Mouse (Mus musculus) inflammation-experienced regulatory T-cells, adult 6 months (primary cell): Measurements from ENCODE around the gene Ntn1. TPM values are rescaled to one million over a fixed set of nuclear protein-coding genes. Genes with fewer than 3 reads are reported as not detected.

ENCODE experiments used
- ATAC-seq: one replicate; pipeline ENCODE4 v1.8.0; 2017
- polyA plus RNA-seq, 3 experiments: library from polyadenylated mRNA; unstranded; fragments of 100-300 nt; shearing (Covaris generic); gene quantifications; one replicate each; pipeline ENCODE4 v1.2.1; 2017

Ntn1 gene
- polyA plus RNA-seq, 3 experiments from 2014 or later = 0.13 to 0.31 (median 0.18) TPM

DNA sequence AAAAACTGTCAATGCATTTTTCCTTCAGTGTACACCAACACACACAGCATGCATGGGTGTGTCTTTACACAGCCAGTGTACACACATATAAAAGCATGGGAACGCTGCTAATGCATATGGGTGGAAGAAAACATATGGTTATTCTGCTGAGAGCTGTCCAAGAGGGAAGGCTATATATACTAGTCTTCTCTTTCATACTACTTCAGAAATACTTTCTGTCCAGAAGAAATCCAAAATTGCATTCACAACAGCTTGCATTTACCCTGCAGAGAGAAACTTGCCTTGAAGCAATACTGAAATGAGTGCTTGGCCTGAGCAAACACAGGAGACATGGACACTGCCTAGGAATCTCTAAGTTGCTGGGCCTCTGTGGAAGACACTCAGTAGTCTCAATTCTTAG is 18.8 kb downstream of the Ntn1 start:
- no peak for ATAC-seq

DNA sequence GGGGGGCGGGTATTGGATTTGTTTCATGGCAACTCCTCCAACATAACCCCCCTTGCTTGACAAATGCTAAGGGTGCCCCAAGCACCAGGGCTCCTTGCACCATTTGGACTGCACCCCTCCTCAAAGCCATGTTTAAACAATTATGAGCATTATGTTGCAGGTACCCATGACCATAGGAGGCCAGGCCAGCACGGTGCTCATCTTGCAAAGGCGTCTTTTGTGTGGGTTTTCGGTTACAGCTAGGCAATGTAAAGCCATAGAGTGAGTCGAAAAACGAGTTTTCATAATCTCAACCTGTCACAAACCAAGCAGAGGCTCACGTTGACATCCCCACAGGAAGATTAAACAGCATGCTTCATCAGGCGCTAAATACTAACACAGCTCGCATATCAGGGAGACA is 19.3 kb downstream of the Ntn1 start:
- no peak for ATAC-seq

DNA sequence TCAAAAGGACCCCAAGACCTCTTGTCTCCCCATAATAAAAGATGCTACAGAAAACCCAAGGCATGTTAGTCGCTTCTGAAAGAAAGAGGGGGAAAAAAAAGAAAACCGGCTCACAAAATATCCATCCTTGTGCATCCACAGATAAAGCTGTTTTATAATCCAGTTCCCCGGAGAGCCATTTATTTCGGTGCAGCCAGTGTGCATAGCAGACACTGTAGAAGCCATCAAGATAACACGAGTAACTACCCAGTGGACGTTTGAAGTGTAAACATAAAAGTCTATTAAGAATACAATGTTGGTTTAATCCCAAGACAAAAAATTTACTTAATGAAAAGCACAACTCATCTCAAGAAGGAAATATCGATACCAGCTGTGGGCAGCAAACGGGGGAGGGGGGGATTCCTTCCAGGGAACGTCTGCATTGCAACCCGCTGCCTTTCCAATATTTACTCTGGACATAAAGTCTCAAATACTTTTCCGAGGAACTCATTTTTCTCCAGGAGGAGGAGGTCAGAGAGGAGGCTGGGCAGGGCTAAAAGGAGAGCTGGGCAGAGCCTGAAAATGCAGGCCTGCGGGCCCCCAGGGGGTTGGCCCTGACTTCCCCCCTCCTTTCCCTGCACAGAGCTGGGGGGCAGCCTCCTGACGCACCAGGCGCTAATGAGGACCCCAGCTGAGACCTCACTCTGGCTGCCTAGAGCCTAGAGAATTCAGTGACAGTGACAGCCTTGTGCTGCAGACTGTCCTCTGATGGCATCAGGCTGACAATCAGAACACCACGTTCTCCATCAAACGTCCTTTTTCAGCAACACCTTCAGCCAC is 21.5 kb downstream of the Ntn1 start:
- no peak for ATAC-seq

DNA sequence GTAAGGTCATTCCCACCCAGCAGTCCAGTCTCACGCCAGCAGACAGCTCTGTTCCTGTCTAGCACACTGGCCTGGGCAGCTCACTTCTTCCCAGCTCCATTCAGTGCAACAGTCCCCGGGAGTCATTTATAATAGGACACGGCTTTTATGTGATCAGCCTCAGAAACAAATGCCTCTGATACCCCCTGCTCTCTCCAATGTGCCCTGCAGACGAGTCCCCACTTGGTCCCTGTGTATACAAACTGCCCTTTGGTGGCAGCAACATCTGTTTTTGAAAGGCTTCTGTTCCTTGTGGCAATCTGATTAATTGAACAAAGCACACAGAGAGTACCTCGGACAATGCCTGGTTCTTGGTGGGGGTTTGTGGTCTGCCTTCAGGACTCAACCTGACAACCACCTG is 22.2 kb downstream of the Ntn1 start:
- ATAC-seq = no peak

DNA sequence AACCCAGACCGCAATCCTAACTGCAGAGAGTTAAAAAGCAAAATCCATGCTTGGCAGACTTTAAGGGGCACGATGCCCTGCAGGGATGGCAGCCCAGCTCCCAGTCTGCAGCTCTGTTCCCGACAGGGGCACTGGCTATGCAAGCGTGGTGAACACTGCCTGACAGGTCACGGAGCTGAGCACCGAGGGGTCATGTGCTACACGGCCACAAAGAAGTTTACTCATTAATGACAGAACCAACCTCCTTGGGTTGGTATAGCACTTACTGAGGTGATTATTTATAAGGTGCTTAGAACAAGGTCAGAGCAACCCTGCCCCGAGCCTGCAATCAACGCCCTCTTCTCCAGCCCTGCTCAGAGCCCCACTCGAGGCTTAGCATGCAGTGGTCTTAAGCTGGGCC is 27.5 kb downstream of the Ntn1 start:
- ATAC-seq = no peak

DNA sequence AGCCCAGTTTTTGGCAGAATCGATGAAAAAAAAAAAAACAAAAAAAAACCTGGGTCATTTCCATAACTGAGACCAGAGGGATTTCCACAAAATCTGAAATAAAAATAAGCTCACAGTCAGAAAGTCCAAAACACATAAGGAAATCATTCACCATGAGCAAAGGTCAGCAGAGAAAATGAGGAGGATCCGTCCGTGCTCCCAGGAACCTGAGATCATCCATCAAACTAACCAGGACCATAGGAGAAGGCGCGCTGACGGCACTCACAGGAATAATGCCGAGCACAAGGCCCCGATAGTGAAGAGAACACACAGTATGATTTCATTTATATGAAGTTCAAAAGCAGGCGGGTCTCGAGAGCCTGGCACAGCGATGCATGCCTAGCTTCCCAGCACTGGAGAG is 29.0 kb downstream of the Ntn1 start:
- ATAC-seq = no peak

DNA sequence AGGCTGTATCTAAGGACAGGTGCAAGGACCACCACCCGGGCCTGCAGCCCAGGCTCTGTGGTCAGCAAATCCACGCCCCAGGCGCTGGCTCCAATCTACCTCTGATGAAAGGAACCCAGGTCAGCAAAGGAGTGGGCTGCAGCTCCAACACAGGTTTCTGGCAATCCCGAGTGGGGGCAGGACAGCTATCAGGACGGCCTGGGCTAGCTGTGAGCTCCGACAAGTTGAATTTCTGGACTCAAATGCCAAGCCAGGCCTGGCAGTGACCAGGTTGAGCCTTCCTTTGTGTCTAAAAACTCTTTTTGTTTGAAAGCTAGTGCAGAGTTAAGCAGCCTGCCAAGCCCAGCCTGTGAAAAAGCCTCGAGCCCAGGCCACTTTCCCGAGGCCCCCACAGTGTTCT is 43.7 kb downstream of the Ntn1 start:
- no peak for ATAC-seq

DNA sequence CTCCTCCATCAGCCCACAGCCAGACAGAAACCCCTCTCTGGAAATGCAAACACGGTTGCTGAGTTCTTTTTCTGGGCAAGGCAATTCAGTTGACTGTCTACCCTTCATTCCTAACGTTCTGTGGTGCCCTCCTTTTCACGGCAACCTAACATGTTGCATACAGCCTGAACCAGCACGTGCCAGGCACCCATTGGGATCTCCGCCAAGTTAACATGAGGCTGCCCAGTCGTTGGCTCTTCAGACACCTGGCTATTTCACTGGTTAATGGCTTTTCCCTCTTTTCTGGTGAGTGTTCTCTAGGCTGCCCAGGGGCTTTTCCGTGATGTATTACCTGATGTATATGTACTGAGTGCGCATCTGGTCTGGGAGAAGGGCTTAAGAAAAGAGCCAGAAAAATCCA is 45.1 kb downstream of the Ntn1 start:
- ATAC-seq = no peak

DNA sequence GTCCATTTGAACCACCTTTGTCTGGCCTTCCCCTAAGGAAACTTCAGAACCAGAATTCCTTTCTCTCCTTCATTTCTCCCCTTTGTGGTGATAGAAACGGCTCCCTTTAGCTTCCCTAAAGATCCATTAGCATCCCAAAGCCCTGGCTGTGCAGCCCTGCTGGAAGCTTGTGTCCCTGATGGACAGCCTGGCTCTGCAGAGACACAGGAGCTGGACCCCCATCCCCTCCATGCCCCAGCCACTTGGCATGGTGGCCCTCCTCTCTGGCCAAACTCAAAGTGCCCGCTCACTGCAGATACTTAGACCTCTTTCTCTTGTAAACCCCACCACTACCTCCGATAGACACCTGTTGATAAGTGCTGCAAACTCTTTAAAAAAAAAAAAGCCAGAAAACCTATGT is 45.8 kb downstream of the Ntn1 start:
- no peak for ATAC-seq

DNA sequence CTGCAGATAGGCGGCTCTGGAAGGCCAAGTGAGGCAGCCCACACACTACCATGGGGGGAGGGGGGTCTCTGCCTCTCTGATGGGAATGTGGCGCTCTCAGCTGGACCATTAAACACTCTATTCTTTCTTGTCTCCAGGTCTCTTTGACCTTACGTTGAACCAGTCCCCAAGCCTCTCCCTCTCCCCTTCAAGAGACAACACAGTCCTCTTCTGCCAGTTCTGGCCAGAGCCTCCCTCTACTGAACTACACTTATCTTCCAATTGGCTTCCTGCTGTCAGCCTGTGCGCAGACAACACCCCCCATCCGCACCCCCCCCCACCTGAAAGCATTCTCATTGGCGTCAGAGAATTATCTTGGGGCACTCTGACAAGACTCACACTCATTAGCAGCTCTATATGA is 48.4 kb downstream of the Ntn1 start:
- no peak for ATAC-seq

DNA sequence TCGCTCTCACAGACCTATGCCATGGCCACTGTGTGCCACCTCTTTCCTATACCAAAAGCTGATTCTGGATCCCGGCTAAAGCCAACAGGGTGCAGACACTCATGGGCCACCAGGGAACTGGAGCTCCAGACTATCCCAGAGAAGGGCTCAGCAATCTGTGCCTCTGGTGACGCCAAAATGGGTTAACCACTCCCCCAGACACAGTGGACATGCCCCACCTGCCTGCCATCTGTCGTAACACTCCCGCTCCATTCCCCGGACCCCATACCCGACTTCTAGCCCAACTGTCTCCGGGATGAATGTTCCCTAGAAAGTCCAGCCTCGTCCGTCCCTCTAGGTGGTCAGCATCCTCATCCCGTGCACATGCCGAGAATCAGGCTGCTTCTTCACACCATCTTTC is 51.8 kb downstream of the Ntn1 start:
- ATAC-seq = no peak

DNA sequence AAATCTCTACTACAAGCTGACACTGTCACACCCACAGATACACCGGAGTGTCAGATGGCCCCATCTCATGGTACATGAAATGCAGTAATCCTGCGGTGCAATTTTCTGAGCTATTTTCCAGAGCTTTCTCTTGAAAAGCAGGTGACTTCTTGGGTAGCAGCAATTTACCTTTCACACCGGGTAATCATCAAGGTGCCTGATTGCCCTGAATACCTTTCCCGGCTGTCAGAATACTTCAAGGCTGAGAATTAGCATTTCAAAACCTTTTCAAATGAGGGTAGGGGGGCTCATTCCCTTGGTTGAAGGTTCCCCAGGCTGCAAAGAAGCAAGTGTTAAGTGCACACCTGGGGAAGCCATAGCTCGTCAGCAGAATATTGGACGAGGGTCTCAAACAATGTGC is 52.5 kb downstream of the Ntn1 start:
- no peak for ATAC-seq

DNA sequence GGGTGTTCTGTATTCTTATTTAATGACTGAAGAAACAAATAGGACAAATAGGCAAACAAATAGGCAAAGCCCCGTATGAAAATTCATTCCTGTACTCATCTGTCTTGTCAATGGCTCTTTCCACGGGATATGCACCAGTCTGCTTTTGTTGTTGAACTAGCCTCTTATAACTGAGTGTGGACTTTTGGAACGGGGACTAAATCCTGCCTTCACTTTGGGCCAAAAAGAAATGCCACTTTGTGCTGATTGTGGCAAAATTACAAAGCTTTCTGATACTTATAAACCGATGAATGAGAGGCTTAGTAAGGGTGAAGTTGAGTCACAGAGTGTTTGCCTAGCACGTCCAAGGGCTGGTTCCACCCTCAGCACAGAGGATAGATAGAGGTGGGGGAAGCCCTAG is 53.1 kb downstream of the Ntn1 start:
- ATAC-seq = no peak

DNA sequence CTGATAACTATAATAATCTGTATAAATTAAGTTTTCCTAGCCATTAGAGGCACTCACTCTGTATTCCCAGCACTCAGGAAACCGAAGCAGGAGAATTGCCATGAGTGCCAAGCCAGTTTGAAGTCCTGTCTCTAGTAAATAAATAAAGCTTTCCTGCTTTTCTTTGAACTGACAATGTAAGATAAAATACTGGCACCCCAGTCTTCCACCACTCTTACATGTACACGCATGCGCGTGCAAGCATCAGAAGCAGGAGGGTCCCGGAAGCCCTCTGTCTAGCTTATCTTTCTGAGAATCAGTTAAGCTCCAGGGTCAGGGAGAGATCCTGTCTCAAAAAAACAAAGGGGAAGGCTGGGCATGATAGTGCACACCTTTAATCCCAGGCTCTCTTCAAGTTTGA is 54.5 kb downstream of the Ntn1 start:
- no peak for ATAC-seq

DNA sequence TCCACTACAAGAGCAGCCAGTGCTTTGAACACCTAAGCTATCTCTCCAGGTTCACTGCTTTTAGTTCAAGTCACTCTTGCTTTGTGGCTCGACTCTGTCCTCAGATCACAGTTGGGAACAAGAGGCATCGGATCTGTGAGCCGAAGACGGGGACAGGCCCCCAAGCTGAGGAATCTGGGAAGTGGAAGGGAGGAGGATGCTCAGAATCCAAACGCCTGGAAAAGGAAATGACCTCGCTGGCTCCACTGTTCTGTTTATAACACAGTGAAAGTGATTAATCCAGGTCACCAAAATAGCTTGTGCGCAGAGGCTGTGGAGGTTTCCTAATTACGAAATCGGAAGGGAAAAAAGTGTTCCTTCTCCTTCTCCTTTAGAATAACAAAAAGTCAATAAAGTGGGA is 56.4 kb downstream of the Ntn1 start:
- ATAC-seq = no peak

DNA sequence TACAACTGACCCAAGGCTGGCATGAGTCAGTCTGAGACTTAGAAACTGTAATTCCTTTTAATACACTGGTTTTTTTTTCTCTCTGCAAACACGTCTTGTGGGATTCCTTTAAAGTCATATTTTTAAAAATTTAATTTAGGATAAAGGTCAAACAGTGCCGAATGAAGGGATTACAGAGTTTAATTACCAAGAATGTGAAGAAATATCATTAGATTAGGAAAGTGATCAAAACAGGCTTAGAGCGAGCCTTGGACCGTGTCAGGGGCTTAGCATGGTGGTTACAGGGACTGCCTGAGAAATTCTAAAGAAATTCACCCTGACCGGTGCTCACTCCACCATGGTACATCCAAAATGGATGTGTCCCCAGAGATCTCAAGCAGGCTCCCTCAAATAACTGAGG is 57.9 kb downstream of the Ntn1 start:
- no peak for ATAC-seq

DNA sequence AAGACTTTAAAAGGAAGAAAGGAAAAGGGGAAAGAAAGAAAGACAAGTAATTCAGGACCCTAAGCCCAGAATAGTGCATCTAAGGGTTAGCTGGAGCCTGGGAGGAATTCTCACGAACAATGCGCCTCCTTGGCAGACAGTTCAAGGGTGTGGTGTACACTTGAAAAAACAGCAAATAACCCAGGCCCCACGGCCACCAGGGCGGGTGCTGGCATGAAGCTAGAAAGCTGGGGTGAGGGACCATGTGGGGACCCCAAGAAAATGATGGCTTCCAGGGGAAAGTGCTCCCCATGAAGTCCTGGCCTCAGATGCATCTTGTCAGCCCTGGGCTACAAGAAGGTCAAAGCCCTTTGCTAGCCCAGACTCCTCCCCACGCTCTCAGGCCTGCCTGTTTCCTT is 58.6 kb downstream of the Ntn1 start:
- no peak for ATAC-seq

DNA sequence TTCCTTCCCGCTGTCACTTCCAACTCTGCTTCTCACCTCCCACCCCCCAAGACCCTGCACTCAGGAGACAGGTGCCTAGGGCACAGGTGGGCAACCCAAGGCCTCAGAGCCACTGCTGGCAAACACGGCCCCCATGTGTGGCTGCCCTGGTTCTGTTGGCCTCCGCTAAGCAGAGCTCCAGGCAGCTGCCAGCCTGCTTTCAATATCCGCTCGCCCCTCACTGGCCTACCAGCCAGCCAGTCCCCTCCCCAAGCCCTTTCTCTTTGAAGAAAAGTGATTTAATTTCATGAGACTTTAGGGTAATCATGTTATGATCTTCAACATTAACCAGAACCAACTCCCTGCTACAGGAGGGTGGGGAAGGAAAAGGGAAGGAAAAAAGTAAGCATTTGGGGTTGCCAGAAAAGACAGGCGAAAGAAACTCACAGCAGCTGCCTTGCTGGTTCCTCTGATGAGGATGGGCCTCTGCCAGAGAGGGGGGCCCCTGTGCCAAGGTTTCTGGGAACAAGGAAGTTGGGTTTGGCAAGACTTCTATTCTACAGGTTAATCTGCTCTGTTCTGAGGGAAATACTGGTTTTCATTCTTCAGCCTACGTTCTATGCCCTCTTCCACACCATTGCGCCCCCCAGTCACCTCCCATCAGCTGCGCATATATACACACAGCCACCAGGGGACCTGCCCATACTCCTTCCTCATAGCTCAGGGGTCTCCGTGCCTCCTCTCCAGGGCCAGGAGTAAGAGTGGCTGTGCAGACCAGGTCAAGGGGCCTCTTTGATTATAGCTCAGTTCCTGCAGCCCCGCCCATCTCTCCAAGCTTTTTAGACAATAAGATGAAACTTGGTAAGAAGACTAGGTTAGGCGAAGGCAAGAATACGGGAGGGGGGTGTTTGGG is 59.3 kb downstream of the Ntn1 start:
- no peak for ATAC-seq

DNA sequence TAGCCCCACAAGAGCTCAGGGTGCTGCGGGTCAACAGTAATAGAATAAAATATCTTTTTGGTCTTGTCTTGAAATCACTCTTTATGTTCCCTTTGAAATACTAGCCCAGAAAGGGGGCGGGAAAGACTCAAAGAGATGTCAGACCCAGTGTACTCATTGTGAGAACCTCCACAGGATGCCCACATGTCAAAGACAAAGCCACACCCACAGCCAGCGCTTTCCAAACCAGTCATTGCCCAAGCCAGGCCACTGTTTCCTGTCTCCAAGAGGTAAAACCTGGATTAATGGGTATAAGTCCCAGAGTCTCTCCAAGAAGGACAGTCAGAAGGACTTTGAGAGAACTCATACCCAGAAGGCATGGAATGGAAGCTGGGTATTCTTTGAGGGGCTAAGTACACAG is 60.3 kb downstream of the Ntn1 start:
- no peak for ATAC-seq

DNA sequence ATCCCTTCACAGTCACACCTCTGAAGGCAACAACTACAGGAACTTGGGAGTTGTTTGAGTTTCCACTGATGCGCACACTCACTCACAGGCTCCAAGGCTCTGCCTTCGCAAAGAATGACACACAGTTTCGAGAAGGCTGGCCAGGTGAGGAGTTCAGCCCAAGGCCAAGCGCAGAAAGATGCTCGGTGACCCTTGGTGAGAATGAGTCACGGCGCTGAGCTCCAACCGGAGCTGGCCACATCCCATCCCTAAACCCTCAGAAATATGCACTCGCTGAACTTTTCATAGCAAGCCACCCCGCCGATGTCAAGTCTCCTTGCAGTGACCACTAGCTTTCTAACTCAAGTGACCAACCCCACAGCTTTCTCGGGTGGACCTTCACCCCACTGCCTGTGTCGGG is 60.8 kb downstream of the Ntn1 start:
- no peak for ATAC-seq

DNA sequence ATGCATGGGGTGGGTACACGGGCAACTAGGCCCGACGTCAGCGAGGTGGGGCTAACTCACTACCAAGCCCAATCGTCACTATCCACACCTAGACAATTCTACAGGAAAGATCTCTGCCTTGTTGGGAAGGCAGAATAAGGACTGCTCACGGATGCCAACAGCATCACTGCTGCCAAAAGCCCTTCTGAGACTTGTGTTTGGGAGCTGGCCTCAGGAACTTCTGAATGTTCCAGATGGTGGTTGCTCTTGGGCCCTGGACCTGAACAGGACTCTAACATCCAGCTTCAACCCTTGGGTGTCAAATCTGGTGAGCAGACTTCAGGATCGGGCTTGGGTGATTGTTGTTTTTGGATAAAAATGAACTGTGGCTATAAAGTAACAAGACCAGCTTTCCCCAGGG is 61.3 kb downstream of the Ntn1 start:
- no peak for ATAC-seq

DNA sequence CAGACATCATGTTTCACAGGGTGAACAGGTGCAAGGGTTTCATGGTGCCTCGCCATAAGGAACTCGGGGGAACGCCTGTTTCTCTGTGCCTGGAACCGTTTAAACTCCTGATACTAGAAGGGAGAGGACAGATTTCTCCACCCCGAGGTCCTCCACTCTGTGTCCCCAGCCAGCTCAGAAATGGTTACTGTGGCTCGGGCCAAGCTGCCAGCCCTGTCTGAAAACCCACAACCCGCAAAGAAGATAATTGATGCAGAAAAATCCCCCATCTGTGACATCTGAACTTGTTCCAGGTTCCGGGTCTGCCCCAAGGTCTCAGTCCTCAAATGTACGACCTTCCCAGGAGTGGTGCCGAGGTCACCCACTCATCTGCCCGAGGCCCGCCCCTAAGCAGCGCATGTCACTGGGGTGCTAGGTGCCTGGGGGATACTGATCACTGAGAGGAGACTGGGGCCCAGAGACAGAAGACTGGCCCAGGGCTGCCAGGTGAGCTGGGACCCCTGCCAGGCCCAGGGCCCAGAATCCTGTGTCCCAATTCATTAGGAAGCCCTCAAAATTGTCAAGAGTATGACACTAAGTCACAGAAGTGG is 68.9 kb downstream of the Ntn1 start:
- ATAC-seq = no peak

DNA sequence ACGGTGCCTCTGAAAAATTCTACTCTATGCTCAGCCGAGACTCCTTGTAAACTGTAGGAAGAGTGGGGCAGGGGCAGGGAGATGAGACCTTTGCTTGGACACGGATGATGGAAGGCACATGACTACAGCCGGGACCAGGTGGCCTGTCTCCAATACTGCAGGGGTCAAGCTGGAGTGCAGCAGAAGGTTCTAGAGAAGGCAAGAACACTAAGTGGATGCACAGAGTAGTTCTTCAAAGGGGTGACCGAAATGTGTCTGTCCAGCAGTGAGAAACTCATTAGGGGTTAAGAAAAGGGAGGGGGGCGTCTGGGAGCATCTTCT is 69.5 kb downstream of the Ntn1 start:
- no peak for ATAC-seq
